Mouse (Mus musculus) liver, postnatal 0 days (tissue): ENCODE results near the gene Mapk10. TPM values are rescaled to one million over a fixed set of nuclear protein-coding genes. Genes with fewer than 3 reads are reported as not detected.

ENCODE experiments used
- ATAC-seq: fragments of 200-750 bp; cut with Nextera tagmentation; 2 replicates; pipeline ENCODE4 v1.8.0; 2017; ENCODE audit warnings: mild to moderate bottlenecking, moderate library complexity
- DNase-seq: peaks from one replicate; pipeline ENCODE4 v3.0.0-alpha.2; 2016
- H3K27ac ChIP-seq: fragments of 300-500 bp; sonication (generic); 2 replicates; pipeline ENCODE4 v1.5.1; 2014; ENCODE audit warnings: antibody characterized with exemption, moderate library complexity, mild to moderate bottlenecking, low read depth
- H3K27me3 ChIP-seq: fragments of 300-500 bp; sonication (generic); 2 replicates; pipeline ENCODE4 v1.6.1; 2014; ENCODE audit warnings: low read length, control low read depth, mixed read lengths; ENCODE audit not compliant: insufficient read depth
- H3K36me3 ChIP-seq: fragments of 300-500 bp; sonication (generic); replicated peaks from 2 replicates; pipeline ENCODE4 v1.6.1; 2014; ENCODE audit warnings: mild to moderate bottlenecking, control low read depth, low read length, moderate library complexity, mixed read lengths; ENCODE audit not compliant: insufficient read depth
- H3K4me1 ChIP-seq: fragments of 300-500 bp; sonication (generic); 2 replicates; pipeline ENCODE4 v1.6.1; 2014; ENCODE audit warnings: antibody characterized with exemption, mild to moderate bottlenecking, control low read depth; ENCODE audit not compliant: insufficient read depth
- H3K4me2 ChIP-seq: fragments of 300-500 bp; sonication (generic); 2 replicates; pipeline ENCODE4 v1.6.1; 2014; ENCODE audit warnings: low read depth, mild to moderate bottlenecking, low read length, moderate library complexity, mixed read lengths
- H3K4me3 ChIP-seq: fragments of 300-500 bp; sonication (generic); 2 replicates; pipeline ENCODE4 v1.5.1; 2014; ENCODE audit warnings: low read depth, low read length
- H3K9ac ChIP-seq: fragments of 300-500 bp; sonication (generic); replicated peaks from 2 replicates; pipeline ENCODE4 v1.6.1; 2014; ENCODE audit warnings: mild to moderate bottlenecking, moderate library complexity
- H3K9me3 ChIP-seq: fragments of 300-500 bp; sonication (generic); 2 replicates; pipeline ENCODE4 v1.6.1; 2016; ENCODE audit warnings: mild to moderate bottlenecking, control low read depth, low read length, mixed read lengths
- CTCF ChIP-seq: sonication (generic); IDR thresholded peaks from 2 replicates; pipeline ENCODE4 v1.5.1; 2016; ENCODE audit warnings: antibody characterized with exemption, low read depth
- EP300 ChIP-seq: IDR thresholded peaks from 2 replicates; pipeline ENCODE4 v1.6.1; 2016; ENCODE audit warnings: antibody characterized with exemption, low read depth, mild to moderate bottlenecking
- WGBS: fragments of 180-500 bp; shearing (Covaris S2); extraction: QIAGEN DNeasy Blood & Tissue Kit; methylation state at CpG from one replicate; pipeline ENCODE4 v1.1.7; 2014; ENCODE audit not compliant: insufficient replicate concordance; 5-methylcytosine and 5-hydroxymethylcytosine counted together
- polyA plus RNA-seq: library from polyadenylated mRNA; unstranded; fragments of >200 nt; fragmentation: Nextera tagmentation; extraction: Ambion mirVana; gene quantifications from 2 replicates; pipeline ENCODE4 v1.2.1, GENCODE M21; 2015

Gene Mapk10
- polyA plus RNA-seq, 1 experiment from 2014 or later: not detected

- DNase-seq (no peak), ATAC-seq (no peak)
- 56% methylated on average over 2 of the region's 2 CpGs for WGBS
- Histone ChIP-seq H3K36me3 (no peaks in the 10 kb centered on the region), H3K4me2 (no peak overlapping the region), H3K9me3 (no peaks in the 10 kb centered on the region), H3K9ac (no peak overlapping the region), H3K27me3 (no peaks in the 10 kb centered on the region), H3K4me1 (no peaks in the 10 kb centered on the region), H3K4me3 (no peak overlapping the region), H3K27ac (no peak overlapping the region)
- no peak for TF ChIP-seq EP300
- TF ChIP-seq CTCF: no peak
Observed at GRCm38 (mm10) chr5:102978382-102978781, 232.8 kb downstream of the Mapk10 start.

GRCm38 (mm10) chr5:102977138-102977537 lies 234.0 kb downstream of the Mapk10 start:
- DNase-seq (peak; percentile 15), ATAC-seq (no peak)
- Histone ChIP-seq H3K27ac (no peak overlapping the region), H3K4me1 (no peaks in the 10 kb centered on the region), H3K36me3 (no peaks in the 10 kb centered on the region), H3K4me3 (no peak overlapping the region), H3K4me2 (no peak overlapping the region), H3K9ac (no peak overlapping the region), H3K27me3 (no peaks in the 10 kb centered on the region), H3K9me3 (no peaks in the 10 kb centered on the region)
- TF ChIP-seq EP300: no peak
- no peak for TF ChIP-seq CTCF
- 53% methylated on average over 6 of the region's 6 CpGs for WGBS

GRCm38 (mm10) chr5:102976540-102976939 lies 234.6 kb downstream of the Mapk10 start:
- DNase-seq (no peak), ATAC-seq (no peak)
- TF ChIP-seq CTCF (no peak), EP300 (no peak)
- no peak overlapping the region for H3K4me3 ChIP-seq
- H3K27me3 ChIP-seq: no peaks in the 10 kb centered on the region
- no peak overlapping the region for H3K9ac ChIP-seq
- no peak overlapping the region for H3K4me2 ChIP-seq
- H3K4me1 ChIP-seq: no peaks in the 10 kb centered on the region
- H3K36me3 ChIP-seq: no peaks in the 10 kb centered on the region
- no peaks in the 10 kb centered on the region for H3K9me3 ChIP-seq
- H3K27ac ChIP-seq: no peak overlapping the region

- no peak overlapping the region for H3K9ac ChIP-seq
- H3K4me3 ChIP-seq: no peak overlapping the region
- no peaks in the 10 kb centered on the region for H3K27me3 ChIP-seq
- H3K4me1 ChIP-seq: no peaks in the 10 kb centered on the region
- ATAC-seq (no peak), DNase-seq (no peak)
- H3K4me2 ChIP-seq: no peak overlapping the region
- H3K36me3 ChIP-seq: no peaks in the 10 kb centered on the region
- no peak for TF ChIP-seq EP300
- 69% methylated on average over 4 of the region's 4 CpGs for WGBS
- H3K27ac ChIP-seq: no peak overlapping the region
- no peaks in the 10 kb centered on the region for H3K9me3 ChIP-seq
Observed at GRCm38 (mm10) chr5:102974400-102974799, 236.7 kb downstream of the Mapk10 start.

GRCm38 (mm10) chr5:102964396-102964795 lies 246.7 kb downstream of the Mapk10 start:
- 77% methylated on average over 5 of the region's 5 CpGs for WGBS
- Histone ChIP-seq H3K4me3 (no peak overlapping the region), H3K27me3 (no peaks in the 10 kb centered on the region), H3K4me1 (no peaks in the 10 kb centered on the region), H3K36me3 (no peaks in the 10 kb centered on the region), H3K9ac (no peak overlapping the region), H3K4me2 (no peak overlapping the region), H3K27ac (no peak overlapping the region), H3K9me3 (no peaks in the 10 kb centered on the region)
- ATAC-seq (no peak), DNase-seq (no peak)
- TF ChIP-seq EP300 (no peak), CTCF (no peak)

- H3K9me3 ChIP-seq: no peaks in the 10 kb centered on the region
- 78% methylated on average over 8 of the region's 8 CpGs for WGBS
- DNase-seq: no peak
- no peak for TF ChIP-seq EP300
- no peak for TF ChIP-seq CTCF
- no peaks in the 10 kb centered on the region for H3K27me3 ChIP-seq
- no peak overlapping the region for H3K4me2 ChIP-seq
- H3K4me3 ChIP-seq: no peak overlapping the region
- ATAC-seq: no peak
- no peak overlapping the region for H3K9ac ChIP-seq
- no peaks in the 10 kb centered on the region for H3K4me1 ChIP-seq
- H3K27ac ChIP-seq: no peak overlapping the region
- no peaks in the 10 kb centered on the region for H3K36me3 ChIP-seq
Observed at GRCm38 (mm10) chr5:102953414-102953813, 257.7 kb downstream of the Mapk10 start.

- H3K9ac ChIP-seq: no peak overlapping the region
- no peaks in the 10 kb centered on the region for H3K4me1 ChIP-seq
- H3K36me3 ChIP-seq: no peaks in the 10 kb centered on the region
- H3K27ac ChIP-seq: no peak overlapping the region
- ATAC-seq (no peak), DNase-seq (no peak)
- WGBS: 69% methylated on average over 3 of the region's 3 CpGs
- H3K27me3 ChIP-seq: no peaks in the 10 kb centered on the region
- H3K4me2 ChIP-seq: no peak overlapping the region
- H3K9me3 ChIP-seq: no peaks in the 10 kb centered on the region
- TF ChIP-seq CTCF (no peak), EP300 (no peak)
- H3K4me3 ChIP-seq: no peak overlapping the region
Observed at GRCm38 (mm10) chr5:102952918-102953317, 258.2 kb downstream of the Mapk10 start.
